ENCODE assay signal across 15 mouse cellular contexts in the genomic region with DNA sequence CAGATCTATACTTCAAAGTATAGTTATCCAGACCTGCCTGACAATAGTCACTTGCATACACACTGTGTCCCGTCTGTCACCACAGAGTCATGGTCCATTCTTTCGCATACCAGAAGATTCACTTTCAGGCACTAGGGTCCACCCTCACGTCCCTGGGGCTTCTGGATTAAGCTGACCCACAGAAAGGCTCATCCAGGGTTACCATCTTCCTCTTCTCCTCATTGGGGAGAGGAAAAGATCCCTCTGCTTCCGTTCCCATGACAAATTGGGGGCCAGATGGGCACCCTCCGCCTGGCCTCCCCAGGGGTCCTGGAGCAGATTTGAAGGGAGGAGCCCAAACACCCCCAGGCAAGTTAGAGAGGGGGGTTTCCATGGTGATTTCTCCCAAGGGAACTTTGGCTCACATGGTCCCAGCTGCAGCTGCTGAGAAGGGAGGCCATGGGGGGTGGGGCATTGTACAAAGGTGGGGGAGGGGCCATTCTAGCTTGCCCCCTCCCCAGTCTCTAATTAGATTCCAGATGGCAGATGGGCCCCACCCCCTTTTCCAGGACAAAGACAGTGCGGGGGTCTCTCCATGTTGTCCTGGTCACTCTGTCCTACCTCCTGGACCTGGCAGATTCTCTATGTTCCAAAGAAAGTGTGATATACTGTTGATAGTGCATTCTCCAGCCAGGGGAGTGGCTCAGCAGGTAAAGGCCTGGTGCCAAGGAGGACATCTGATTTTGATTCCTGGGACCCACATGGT. TPM values are rescaled to one million over a fixed set of nuclear protein-coding genes. Genes with fewer than 3 reads are reported as not detected.
DNase-seq lines count a peak whose midpoint lies in the region; ATAC-seq lines count a peak whose summit lies in the region.
"Had no signal": no experiment of that assay in that cellular context is flagged by ENCODE, and none has a peak within 500 bp of the region (broad histone marks: within the 10 kb centered on the region; RNA-seq: fewer than 3 reads in every experiment).

No protein-coding gene starts in this region.

- H3K36me3 ChIP-seq in embryonic facial prominence, embryonic 11.5 days (replicated peaks; ENCODE audit: control insufficient read depth, insufficient read depth, low read depth, low read length), result no peaks in the 10 kb centered on the region
- H3K36me3 ChIP-seq in hindbrain, embryonic 10.5 days, result peaks cover 71% of the 10 kb centered on the region
- H3K36me3 ChIP-seq in neural tube, embryonic 11.5 days (ENCODE audit: control insufficient read depth, insufficient read depth, low read length), result peaks cover 3% of the 10 kb centered on the region
- H3K36me3 ChIP-seq in liver, embryonic 11.5 days (ENCODE audit: control insufficient read depth, insufficient read depth, low read length), result no peaks in the 10 kb centered on the region
- H3K36me3 ChIP-seq: stomach, embryonic 15.5 days had no signal

- no peak overlapping the region for H3K4me3 ChIP-seq in embryonic facial prominence, embryonic 11.5 days (ENCODE audit: low read depth, low read length)
- no peak overlapping the region for H3K4me3 ChIP-seq in hindbrain, embryonic 10.5 days
- no peak overlapping the region for H3K4me3 ChIP-seq in neural tube, embryonic 11.5 days (ENCODE audit: low read depth, low read length)
- H3K4me3 ChIP-seq in liver, embryonic 11.5 days (ENCODE audit: low read depth, low read length), result no peak overlapping the region
- H3K4me3 ChIP-seq: erythroblast, embryonic 14.5 days; stomach, embryonic 15.5 days had no signal

- H3K27me3 ChIP-seq in embryonic facial prominence, embryonic 11.5 days (ENCODE audit: control insufficient read depth, insufficient read depth, low read length), result no peaks in the 10 kb centered on the region
- H3K27me3 ChIP-seq in hindbrain, embryonic 10.5 days (ENCODE audit: insufficient read depth, poor library complexity, severe bottlenecking), result no peaks in the 10 kb centered on the region
- H3K27me3 ChIP-seq in neural tube, embryonic 11.5 days (ENCODE audit: control insufficient read depth, insufficient read depth, low read length), result no peaks in the 10 kb centered on the region
- H3K27me3 ChIP-seq in liver, embryonic 11.5 days (replicated peaks; ENCODE audit: control insufficient read depth, insufficient read depth, low read length), result no peaks in the 10 kb centered on the region; the same call in none of the 2 replicates
- H3K27me3 ChIP-seq: stomach, embryonic 15.5 days had no signal

- H3K9ac ChIP-seq in embryonic facial prominence, embryonic 11.5 days (replicated peaks; ENCODE audit: low read length), result no peak overlapping the region
- no peak overlapping the region for H3K9ac ChIP-seq in neural tube, embryonic 11.5 days (ENCODE audit: low read length)
- no peak overlapping the region for H3K9ac ChIP-seq in liver, embryonic 11.5 days (ENCODE audit: low read depth, low read length)
- H3K9ac ChIP-seq: stomach, embryonic 15.5 days had no signal

- H3K4me2 ChIP-seq in embryonic facial prominence, embryonic 11.5 days (ENCODE audit: low read depth, low read length), result no peak overlapping the region
- no peak overlapping the region for H3K4me2 ChIP-seq in neural tube, embryonic 11.5 days (ENCODE audit: low read depth)
- H3K4me2 ChIP-seq in liver, embryonic 11.5 days, result no peak overlapping the region
- H3K4me2 ChIP-seq: stomach, embryonic 15.5 days had no signal

- peak; percentile 67; the same call in 1 of the 2 replicates for ATAC-seq in embryonic facial prominence, embryonic 11.5 days (replicated peaks; ENCODE audit: insufficient number of reproducible peaks, low FRiP score, low TSS enrichment, low read depth)
- peak; percentile 63 for ATAC-seq in neural tube, embryonic 11.5 days (ENCODE audit: insufficient read depth, low FRiP score, low TSS enrichment)
- ATAC-seq in liver, embryonic 11.5 days (replicated peaks; ENCODE audit: low FRiP score), result no peak

- H3K9me3 ChIP-seq in embryonic facial prominence, embryonic 11.5 days (replicated peaks; ENCODE audit: control insufficient read depth, low read length), result no peaks in the 10 kb centered on the region; the same call in 1 of the 2 replicates
- H3K9me3 ChIP-seq in hindbrain, embryonic 10.5 days, result 0 out of 2 replicates have a peak, but pooled peaks cover 2% of the 10 kb centered on the region
- H3K9me3 ChIP-seq in neural tube, embryonic 11.5 days (ENCODE audit: control insufficient read depth, low read length), result no peaks in the 10 kb centered on the region
- H3K9me3 ChIP-seq in liver, embryonic 11.5 days (ENCODE audit: control insufficient read depth, low read length), result no peaks in the 10 kb centered on the region
- H3K9me3 ChIP-seq: stomach, embryonic 15.5 days had no signal

- no peak overlapping the region for H3K27ac ChIP-seq in embryonic facial prominence, embryonic 11.5 days (replicated peaks; ENCODE audit: low read depth, low read length)
- H3K27ac ChIP-seq in hindbrain, embryonic 10.5 days, result peak overlapping the region; percentile 85
- H3K27ac ChIP-seq in neural tube, embryonic 11.5 days (ENCODE audit: low read depth, low read length), result peak overlapping the region; percentile 73
- no peak overlapping the region for H3K27ac ChIP-seq in liver, embryonic 11.5 days (ENCODE audit: low read depth, low read length)
- H3K27ac ChIP-seq: stomach, embryonic 15.5 days had no signal

- DNase-seq in embryo, embryonic 10.5 days (ENCODE audit: low spot score), result peak; percentile 63
- no peak for DNase-seq in embryo, embryonic 9.5 days (ENCODE audit: extremely low spot score)
- DNase-seq in embryonic facial prominence, embryonic 11.5 days (ENCODE audit: low spot score), result peak; percentile 32
- DNase-seq in hindbrain, embryonic 10.5 days (ENCODE audit: low spot score), result peak; percentile 66
- peak; percentile 70 for DNase-seq in neural tube, embryonic 11.5 days (ENCODE audit: low spot score)
- DNase-seq in liver, embryonic 11.5 days (ENCODE audit: low spot score), result no peak
- no peak for DNase-seq in lung, postnatal 36 days
- no peak for DNase-seq in thymus, postnatal 4 days
- DNase-seq: gastrocnemius, postnatal 10 days; lung, adult 18-20 months; thymus, postnatal 25 days had no signal

- 51% methylated on average over 6 of the region's 6 CpGs for WGBS in embryonic facial prominence, embryonic 11.5 days
- 40% methylated on average over 6 of the region's 6 CpGs for WGBS in hindbrain, embryonic 10.5 days
- whole genome bisulfite sequencing in neural tube, embryonic 11.5 days, result 38% methylated on average over 6 of the region's 6 CpGs
- 57% methylated on average over 6 of the region's 6 CpGs for whole genome bisulfite sequencing in liver, embryonic 11.5 days

- H3K4me1 ChIP-seq in embryonic facial prominence, embryonic 11.5 days (ENCODE audit: control insufficient read depth, insufficient read depth, low read length), result no peaks in the 10 kb centered on the region; the same call in 1 of the 2 replicates
- peaks cover 37% of the 10 kb centered on the region for H3K4me1 ChIP-seq in hindbrain, embryonic 10.5 days (replicated peaks)
- peaks cover 5% of the 10 kb centered on the region; the same call in 1 of the 2 replicates for H3K4me1 ChIP-seq in neural tube, embryonic 11.5 days (ENCODE audit: control insufficient read depth, insufficient read depth, low read length)
- H3K4me1 ChIP-seq in liver, embryonic 11.5 days (replicated peaks; ENCODE audit: control insufficient read depth, insufficient read depth, low read length), result no peaks in the 10 kb centered on the region
- H3K4me1 ChIP-seq: stomach, embryonic 15.5 days had no signal

RNA-seq across cellular contexts. Expression of a gene that starts 16.4 kb away (rescaled TPM):
- polyA plus RNA-seq in embryonic facial prominence, embryonic 11.5 days (2014; fragmentation: Nextera tagmentation; extraction: Ambion mirVana), result 11.2 and 13.7 TPM in 2 replicates
- 22.7 and 57.1 TPM in 2 replicates for polyA plus RNA-seq in hindbrain, embryonic 10.5 days (2016; fragmentation: Nextera tagmentation; extraction: Ambion mirVana)
- polyA plus RNA-seq in neural tube, embryonic 11.5 days (2014; fragmentation: Nextera tagmentation; extraction: Ambion mirVana), result 64.6 and 69.1 TPM in 2 replicates
- 0.19 and 0.25 TPM in 2 replicates for polyA plus RNA-seq in liver, embryonic 11.5 days (2014; fragmentation: Nextera tagmentation; extraction: Ambion mirVana)

RNA-seq across cellular contexts. Expression of a gene that starts 32.9 kb away (rescaled TPM):
- 79.9 and 88.1 TPM in 2 replicates for polyA plus RNA-seq in embryonic facial prominence, embryonic 11.5 days (2014; fragmentation: Nextera tagmentation; extraction: Ambion mirVana)
- polyA plus RNA-seq in hindbrain, embryonic 10.5 days (2016; fragmentation: Nextera tagmentation; extraction: Ambion mirVana), result 115 and 120 TPM in 2 replicates
- 91.4 and 106 TPM in 2 replicates for polyA plus RNA-seq in neural tube, embryonic 11.5 days (2014; fragmentation: Nextera tagmentation; extraction: Ambion mirVana)
- polyA plus RNA-seq in liver, embryonic 11.5 days (2014; fragmentation: Nextera tagmentation; extraction: Ambion mirVana), result 89.4 and 89.5 TPM in 2 replicates

RNA-seq across cellular contexts. Expression of a gene that starts 33.0 kb away (rescaled TPM):
- 2.6 and 2.9 TPM in 2 replicates for polyA plus RNA-seq in embryonic facial prominence, embryonic 11.5 days (2014; fragmentation: Nextera tagmentation; extraction: Ambion mirVana)
- polyA plus RNA-seq in hindbrain, embryonic 10.5 days (2016; fragmentation: Nextera tagmentation; extraction: Ambion mirVana), result 5.1 and 6.7 TPM in 2 replicates
- polyA plus RNA-seq in neural tube, embryonic 11.5 days (2014; fragmentation: Nextera tagmentation; extraction: Ambion mirVana), result 2.7 and 3.5 TPM in 2 replicates
- 0.23 and 0.29 TPM in 2 replicates for polyA plus RNA-seq in liver, embryonic 11.5 days (2014; fragmentation: Nextera tagmentation; extraction: Ambion mirVana)
- polyA plus RNA-seq: heart, embryonic 14.5 days had no signal

RNA-seq across cellular contexts. Expression of a gene that starts 35.6 kb away (rescaled TPM):
- not detected in 2 replicates for polyA plus RNA-seq in embryonic facial prominence, embryonic 11.5 days (2014; fragmentation: Nextera tagmentation; extraction: Ambion mirVana)
- polyA plus RNA-seq in hindbrain, embryonic 10.5 days (2016; fragmentation: Nextera tagmentation; extraction: Ambion mirVana), result not detected in 2 replicates
- not detected in 2 replicates for polyA plus RNA-seq in neural tube, embryonic 11.5 days (2014; fragmentation: Nextera tagmentation; extraction: Ambion mirVana)
- not detected in 2 replicates for polyA plus RNA-seq in liver, embryonic 11.5 days (2014; fragmentation: Nextera tagmentation; extraction: Ambion mirVana)
- polyA plus RNA-seq: erythroblast, embryonic 14.5 days; heart, embryonic 14.5 days; intestine, embryonic 14.5 days; stomach, embryonic 15.5 days had no signal

RNA-seq across cellular contexts. Expression of a gene that starts 35.7 kb away (rescaled TPM):
- polyA plus RNA-seq in embryonic facial prominence, embryonic 11.5 days (2014; fragmentation: Nextera tagmentation; extraction: Ambion mirVana), result 5.5 and 7.1 TPM in 2 replicates
- polyA plus RNA-seq in hindbrain, embryonic 10.5 days (2016; fragmentation: Nextera tagmentation; extraction: Ambion mirVana), result 11.1 and 15.4 TPM in 2 replicates
- polyA plus RNA-seq in neural tube, embryonic 11.5 days (2014; fragmentation: Nextera tagmentation; extraction: Ambion mirVana), result 8.2 and 9.5 TPM in 2 replicates
- polyA plus RNA-seq in liver, embryonic 11.5 days (2014; fragmentation: Nextera tagmentation; extraction: Ambion mirVana), result 5.5 and 7.5 TPM in 2 replicates

Comparison
In these comparisons a context has a peak if more than half of its experiments do, and no peak if none do; other contexts are left out.
1. DNase-seq: peak in embryo, embryonic 10.5 days (single experiment), embryonic facial prominence, embryonic 11.5 days (single experiment), hindbrain, embryonic 10.5 days (single experiment) and neural tube, embryonic 11.5 days (single experiment); none in embryo, embryonic 9.5 days (single experiment), liver, embryonic 11.5 days (single experiment), lung, postnatal 36 days (single experiment) and thymus, postnatal 4 days (single experiment).
2. H3K27ac ChIP-seq: peak in hindbrain, embryonic 10.5 days (single experiment) and neural tube, embryonic 11.5 days (single experiment); none in embryonic facial prominence, embryonic 11.5 days (single experiment) and liver, embryonic 11.5 days (single experiment).